Mouse (Mus musculus) embryonic facial prominence, embryonic 10.5 days (tissue): ENCODE measurements around the gene Gpbar1. TPM values are rescaled to one million over a fixed set of nuclear protein-coding genes. Genes with fewer than 3 reads are reported as not detected.
"Not testable (repeated sequence)": the region's sequence is repeated elsewhere in the genome, so short reads cannot be mapped to it uniquely, and the experiment has no call there.

Source experiments
- DNase-seq: peaks from one replicate; pipeline ENCODE4 v3.0.0-alpha.2; 2017; ENCODE audit warnings: low spot score
- H3K27ac ChIP-seq: fragments of 300-500 bp; sonication (generic); replicated peaks from 2 replicates; pipeline ENCODE4 v1.5.1; 2016; ENCODE audit warnings: mild to moderate bottlenecking
- H3K27me3 ChIP-seq: fragments of 300-500 bp; sonication (generic); replicated peaks from 2 replicates; pipeline ENCODE4 v1.6.1; 2016; ENCODE audit warnings: low read depth, mild to moderate bottlenecking; ENCODE audit not compliant: poor library complexity, severe bottlenecking
- H3K36me3 ChIP-seq: fragments of 300-500 bp; sonication (generic); replicated peaks from 2 replicates; pipeline ENCODE4 v1.6.1; 2016; ENCODE audit warnings: mild to moderate bottlenecking, moderate library complexity
- H3K4me1 ChIP-seq: fragments of 300-500 bp; sonication (generic); 2 replicates; pipeline ENCODE4 v1.6.1; 2016
- H3K4me3 ChIP-seq: fragments of 300-500 bp; sonication (generic); 2 replicates; pipeline ENCODE4 v1.5.1; 2016; ENCODE audit warnings: mild to moderate bottlenecking, moderate library complexity
- H3K9me3 ChIP-seq: fragments of 300-500 bp; sonication (generic); 2 replicates; pipeline ENCODE4 v1.6.1; 2016; ENCODE audit warnings: mild to moderate bottlenecking
- WGBS: fragments of 180-500 bp; shearing (Covaris S2); methylation state at CpG from one replicate; pipeline ENCODE4 v1.1.7; 2016; 5-methylcytosine and 5-hydroxymethylcytosine counted together
- polyA plus RNA-seq: library from polyadenylated mRNA; unstranded; fragments of >200 nt; fragmentation: Nextera tagmentation; extraction: Ambion mirVana; gene quantifications from 2 replicates; pipeline ENCODE4 v1.2.1, GENCODE M21; 2016

The Gpbar1 gene
- polyA plus RNA-seq, 1 experiment from 2014 or later = 0.41 TPM

DNA sequence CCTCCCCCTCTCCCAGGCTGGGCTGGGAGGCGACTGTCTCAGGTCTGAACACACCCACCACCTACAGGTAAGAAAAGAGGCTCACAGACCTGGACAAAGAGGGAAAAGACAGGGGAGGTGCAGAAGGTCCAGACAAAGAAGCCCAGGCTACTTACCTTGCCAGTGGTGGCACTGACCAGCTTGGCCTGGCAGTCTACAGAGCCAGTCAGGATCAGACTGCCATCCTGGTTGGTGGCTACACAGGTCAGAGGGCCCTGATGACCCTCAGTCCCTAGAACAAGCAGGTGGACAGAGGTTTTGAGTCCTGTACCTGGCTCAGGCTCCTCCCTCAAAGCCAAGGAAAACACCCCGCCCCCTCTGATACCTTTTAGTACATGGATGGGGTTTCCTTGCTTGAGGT is 3.0 kb downstream of the Gpbar1 start:
- H3K27ac ChIP-seq = no peak overlapping the region
- H3K4me3 ChIP-seq = no peak overlapping the region
- peaks cover 50% of the 10 kb centered on the region for H3K36me3 ChIP-seq
- no peak for DNase-seq
- peaks cover 48% of the 10 kb centered on the region for H3K4me1 ChIP-seq
- H3K9me3 ChIP-seq = no peaks in the 10 kb centered on the region
- no peaks in the 10 kb centered on the region for H3K27me3 ChIP-seq
- WGBS = 88% methylated on average over 2 of the region's 2 CpGs

DNA sequence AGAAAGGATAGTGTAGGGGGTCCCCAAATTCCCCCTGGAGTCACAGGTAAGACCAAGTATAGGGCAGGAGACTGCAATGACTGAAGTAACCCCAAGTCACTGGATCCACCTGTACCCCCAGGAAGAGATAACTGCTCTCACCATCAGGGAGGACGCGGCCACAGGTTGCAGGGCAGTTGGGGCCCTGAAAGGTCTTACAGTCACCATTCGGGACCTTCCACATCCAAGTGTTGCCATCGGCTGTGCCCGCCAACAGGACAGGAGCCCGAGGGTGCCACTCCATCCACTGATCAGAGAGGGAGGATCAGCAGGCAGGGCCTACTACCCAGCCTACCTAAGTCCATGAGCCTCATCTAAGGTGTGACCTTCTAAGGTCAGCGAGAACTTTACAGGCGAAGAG is 3.5 kb downstream of the Gpbar1 start:
- Histone ChIP-seq H3K4me1 (peaks cover 48% of the 10 kb centered on the region), H3K27ac (no peak overlapping the region), H3K27me3 (no peaks in the 10 kb centered on the region), H3K9me3 (no peaks in the 10 kb centered on the region), H3K4me3 (no peak overlapping the region), H3K36me3 (peaks cover 53% of the 10 kb centered on the region)
- DNase-seq = no peak
- WGBS = 95% methylated on average over 8 of the region's 8 CpGs

- H3K27ac ChIP-seq = no peak overlapping the region
- peaks cover 58% of the 10 kb centered on the region for H3K36me3 ChIP-seq
- no peak overlapping the region for H3K4me3 ChIP-seq
- no peaks in the 10 kb centered on the region for H3K9me3 ChIP-seq
- 89% methylated on average over 10 of the region's 10 CpGs for WGBS
- H3K27me3 ChIP-seq = no peaks in the 10 kb centered on the region
- DNase-seq = no peak
- H3K4me1 ChIP-seq = peaks cover 36% of the 10 kb centered on the region
Measured at GRCm38 (mm10) chr1:74282896-74283625, 4.7 kb downstream of the Gpbar1 start.

GRCm38 (mm10) chr1:74283686-74284463 is 5.5 kb downstream of the Gpbar1 start:
- Histone ChIP-seq H3K27ac (peak overlapping the region; percentile 86), H3K4me3 (peak overlapping the region; percentile 84), H3K27me3 (no peaks in the 10 kb centered on the region), H3K4me1 (peaks cover 36% of the 10 kb centered on the region), H3K9me3 (no peaks in the 10 kb centered on the region), H3K36me3 (peaks cover 60% of the 10 kb centered on the region)
- WGBS = 12% methylated on average over 15 of the region's 15 CpGs
- peak; percentile 68 for DNase-seq

- peaks cover 36% of the 10 kb centered on the region for H3K4me1 ChIP-seq
- H3K36me3 ChIP-seq = peaks cover 60% of the 10 kb centered on the region
- no peaks in the 10 kb centered on the region for H3K9me3 ChIP-seq
- peak within 1 kb of the TSS; percentile 84 for H3K4me3 ChIP-seq
- DNase-seq = peak; percentile 100
- peak within 1 kb of the TSS; percentile 86 for H3K27ac ChIP-seq
- H3K27me3 ChIP-seq = no peaks in the 10 kb centered on the region
- under 1% methylated on average over 56 of the region's 56 CpGs for WGBS
Measured at GRCm38 (mm10) chr1:74284543-74285160, 6.3 kb downstream of the Gpbar1 start, which contains the start of the genes Aamp and Pnkd. TSS of gene Aamp (minus strand) at chr1:74284738. TSS of gene Pnkd (plus strand) at chr1:74284930.

DNA sequence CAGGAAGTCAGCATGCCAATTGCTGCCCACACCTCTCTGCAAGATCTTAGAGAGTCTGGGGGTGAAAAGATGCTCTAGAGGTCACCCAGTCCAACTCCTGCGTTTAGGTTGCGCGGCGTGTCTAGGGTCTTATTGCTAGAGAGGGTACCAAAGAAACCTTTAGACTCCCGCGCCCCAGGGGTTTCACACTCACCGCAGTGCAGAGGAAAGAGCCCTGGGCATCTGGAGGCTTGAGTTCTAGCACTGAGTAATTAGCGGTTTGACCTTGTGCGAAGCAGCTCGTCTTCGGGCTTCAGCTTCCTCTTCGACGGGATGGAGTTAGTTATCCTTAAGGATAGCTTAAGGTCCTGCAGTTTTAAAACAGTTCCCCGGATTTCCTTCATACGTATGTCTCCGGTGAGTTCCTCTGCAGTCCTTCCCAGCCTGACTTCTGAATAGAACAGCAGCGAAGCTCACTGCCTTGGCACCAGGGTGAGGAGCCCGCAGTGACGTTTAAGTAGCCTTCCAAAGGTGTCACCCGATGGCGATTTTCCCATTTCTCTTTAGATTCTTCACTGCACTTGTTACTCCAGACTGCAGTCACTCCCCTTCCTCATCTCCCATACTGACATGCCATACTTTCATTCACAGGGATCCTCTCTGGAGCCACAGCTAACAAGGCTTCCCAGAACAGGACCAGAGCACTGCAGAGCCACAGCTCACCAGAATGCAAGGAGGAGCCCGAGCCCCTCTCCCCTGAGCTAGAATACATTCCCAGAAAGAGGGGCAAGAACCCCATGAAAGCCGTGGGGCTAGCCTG is 7.1 kb downstream of the Gpbar1 start:
- Histone ChIP-seq H3K4me3 (peak overlapping the region; percentile 84), H3K4me1 (peaks cover 36% of the 10 kb centered on the region), H3K27me3 (no peaks in the 10 kb centered on the region), H3K36me3 (peaks cover 60% of the 10 kb centered on the region), H3K9me3 (no peaks in the 10 kb centered on the region), H3K27ac (peak overlapping the region; percentile 86)
- DNase-seq = no peak
- WGBS = 3% methylated on average over 23 of the region's 23 CpGs

DNA sequence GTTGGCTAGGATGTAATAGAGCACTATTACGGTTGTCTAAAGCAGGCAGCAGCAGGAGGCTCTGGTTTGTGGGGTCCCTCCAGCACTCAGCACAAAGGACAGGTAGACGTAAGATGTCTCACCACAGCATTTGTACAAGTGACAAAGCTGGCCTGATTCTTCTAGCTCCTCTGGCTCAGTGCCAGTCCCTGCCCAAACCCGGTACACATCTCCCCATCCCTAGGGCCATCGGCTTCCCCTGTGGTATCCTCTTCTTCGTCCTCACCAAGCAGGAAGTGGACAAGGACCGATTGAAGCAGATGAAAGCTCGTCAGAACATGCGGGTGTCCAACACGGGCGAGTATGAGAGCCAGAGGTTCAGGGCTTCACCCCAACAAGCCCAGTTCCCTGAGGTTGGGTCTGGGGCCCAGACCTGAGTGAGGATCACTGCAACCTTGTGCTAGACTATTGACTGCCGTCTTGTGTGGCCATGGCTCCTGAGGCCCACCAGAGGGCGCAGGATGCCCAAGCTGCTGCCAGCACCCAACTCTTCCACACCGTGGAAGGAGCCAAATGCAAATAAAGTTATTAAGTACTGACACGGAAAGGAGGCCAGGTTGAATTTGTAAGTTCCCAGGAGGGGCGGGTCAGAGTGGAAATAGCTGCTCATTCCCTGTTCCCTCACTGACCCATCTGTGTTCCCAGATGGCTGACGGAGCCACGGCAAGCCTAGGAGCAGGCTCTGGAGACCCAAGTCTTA is 8.7 kb downstream of the Gpbar1 start:
- Histone ChIP-seq H3K36me3 (peaks cover 59% of the 10 kb centered on the region), H3K4me1 (peaks cover 30% of the 10 kb centered on the region)
- not testable (repeated sequence) for H3K4me3 ChIP-seq, H3K9me3 ChIP-seq, H3K27ac ChIP-seq, DNase-seq, H3K27me3 ChIP-seq
- 57% methylated on average over 16 of the region's 17 CpGs for WGBS

GRCm38 (mm10) chr1:74288327-74288726 is 10.0 kb downstream of the Gpbar1 start:
- no peak overlapping the region for H3K4me3 ChIP-seq
- H3K4me1 ChIP-seq = peaks cover 21% of the 10 kb centered on the region
- H3K9me3 ChIP-seq = no peaks in the 10 kb centered on the region
- H3K27ac ChIP-seq = no peak overlapping the region
- no peak for DNase-seq
- 81% methylated on average over 4 of the region's 4 CpGs for WGBS
- no peaks in the 10 kb centered on the region for H3K27me3 ChIP-seq
- H3K36me3 ChIP-seq = peaks cover 59% of the 10 kb centered on the region

GRCm38 (mm10) chr1:74289248-74289647 is 10.9 kb downstream of the Gpbar1 start:
- Histone ChIP-seq H3K4me1 (peaks cover 18% of the 10 kb centered on the region), H3K27me3 (no peaks in the 10 kb centered on the region), H3K27ac (no peak overlapping the region), H3K4me3 (no peak overlapping the region), H3K36me3 (peaks cover 68% of the 10 kb centered on the region), H3K9me3 (no peaks in the 10 kb centered on the region)
- WGBS = 87% methylated on average over 9 of the region's 9 CpGs
- DNase-seq = no peak

DNA sequence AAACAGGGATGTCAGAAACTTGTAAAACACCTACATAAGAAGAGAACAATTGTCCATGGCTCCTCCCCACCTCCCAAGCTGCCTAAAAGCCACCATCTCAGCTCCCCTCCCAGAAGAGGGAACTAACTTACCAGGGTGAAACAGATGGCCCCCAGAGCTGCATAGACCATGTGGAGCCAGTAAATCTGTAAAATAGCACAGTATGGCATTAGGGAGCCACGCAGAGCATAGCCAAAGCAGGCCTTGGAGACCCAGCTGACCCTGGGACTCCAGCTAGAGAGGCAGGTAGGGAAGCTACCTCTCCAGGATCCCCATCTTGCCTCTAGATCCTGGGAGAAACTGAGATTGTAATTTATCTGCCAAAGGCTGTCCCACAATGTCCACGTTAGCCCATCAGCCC is 11.4 kb downstream of the Gpbar1 start:
- no peak for DNase-seq
- peaks cover 20% of the 10 kb centered on the region for H3K4me1 ChIP-seq
- WGBS = 94% methylated on average over 2 of the region's 2 CpGs
- no peak overlapping the region for H3K27ac ChIP-seq
- peaks cover 70% of the 10 kb centered on the region for H3K36me3 ChIP-seq
- H3K4me3 ChIP-seq = no peak overlapping the region
- H3K9me3 ChIP-seq = no peaks in the 10 kb centered on the region
- H3K27me3 ChIP-seq = no peaks in the 10 kb centered on the region

DNA sequence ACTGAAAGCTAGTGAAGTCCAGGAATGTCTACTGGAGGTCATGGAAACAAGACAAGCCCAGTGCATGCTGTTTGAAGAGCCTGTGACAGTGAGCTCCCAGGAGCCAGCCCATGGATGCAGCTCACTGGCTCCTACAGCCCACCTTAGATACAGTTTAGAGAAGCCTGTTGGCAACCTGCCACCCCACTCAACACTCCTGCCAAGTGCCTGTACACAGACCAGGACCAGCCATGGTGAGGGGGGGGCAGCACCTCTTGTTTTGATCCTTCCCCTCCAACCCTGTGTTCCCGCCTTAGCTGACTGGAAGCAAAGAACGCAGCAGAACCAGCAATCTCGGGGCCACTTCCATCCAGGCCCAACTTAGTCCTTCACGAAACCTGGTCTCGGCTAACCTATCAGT is 11.8 kb downstream of the Gpbar1 start:
- peaks cover 70% of the 10 kb centered on the region for H3K36me3 ChIP-seq
- no peaks in the 10 kb centered on the region for H3K27me3 ChIP-seq
- no peak overlapping the region for H3K4me3 ChIP-seq
- no peak for DNase-seq
- H3K27ac ChIP-seq = no peak overlapping the region
- H3K9me3 ChIP-seq = no peaks in the 10 kb centered on the region
- 93% methylated on average over 5 of the region's 5 CpGs for WGBS
- H3K4me1 ChIP-seq = peaks cover 24% of the 10 kb centered on the region
